Mouse (Mus musculus) intestine, embryonic 15.5 days (tissue): ENCODE results near the gene Lypd6. TPM values are rescaled to one million over a fixed set of nuclear protein-coding genes. Genes with fewer than 3 reads are reported as not detected.

Experiments used
- ATAC-seq: fragments of 200-750 bp; cut with Nextera tagmentation; 2 replicates; pipeline ENCODE4 v1.8.0; 2017; ENCODE audit warnings: moderate TSS enrichment, moderate library complexity
- H3K27ac ChIP-seq: fragments of 300-500 bp; sonication (generic); 2 replicates; pipeline ENCODE4 v1.5.1; 2015; ENCODE audit warnings: mild to moderate bottlenecking, inconsistent platforms
- H3K27me3 ChIP-seq: fragments of 300-500 bp; sonication (generic); replicated peaks from 2 replicates; pipeline ENCODE4 v1.6.1; 2015; ENCODE audit warnings: inconsistent platforms
- H3K36me3 ChIP-seq: fragments of 300-500 bp; sonication (generic); 2 replicates; pipeline ENCODE4 v1.6.1; 2015; ENCODE audit warnings: inconsistent platforms
- H3K4me1 ChIP-seq: fragments of 300-500 bp; sonication (generic); replicated peaks from 2 replicates; pipeline ENCODE4 v1.6.1; 2015; ENCODE audit warnings: inconsistent platforms
- H3K4me2 ChIP-seq: fragments of 300-500 bp; sonication (generic); replicated peaks from 2 replicates; pipeline ENCODE4 v1.6.1; 2015; ENCODE audit warnings: mild to moderate bottlenecking, inconsistent platforms
- H3K4me3 ChIP-seq: fragments of 300-500 bp; sonication (generic); replicated peaks from 2 replicates; pipeline ENCODE4 v1.5.1; 2015; ENCODE audit warnings: inconsistent platforms
- H3K9ac ChIP-seq: fragments of 300-500 bp; sonication (generic); 2 replicates; pipeline ENCODE4 v1.6.1; 2015; ENCODE audit warnings: inconsistent platforms
- H3K9me3 ChIP-seq: fragments of 300-500 bp; sonication (generic); 2 replicates; pipeline ENCODE4 v1.6.1; 2016; ENCODE audit warnings: inconsistent platforms
- whole genome bisulfite sequencing: fragments of 180-500 bp; shearing (Covaris S2); methylation state at CpG from one replicate; pipeline ENCODE4 v1.1.7; 2015; 5-methylcytosine and 5-hydroxymethylcytosine counted together
- polyA plus RNA-seq: library from polyadenylated mRNA; unstranded; fragments of >200 nt; fragmentation: Nextera tagmentation; extraction: Ambion mirVana; gene quantifications from 2 replicates; pipeline ENCODE4 v1.2.1, GENCODE M21; 2015

Gene Lypd6
- polyA plus RNA-seq, 1 experiment from 2014 or later, result 11.9 TPM

DNA sequence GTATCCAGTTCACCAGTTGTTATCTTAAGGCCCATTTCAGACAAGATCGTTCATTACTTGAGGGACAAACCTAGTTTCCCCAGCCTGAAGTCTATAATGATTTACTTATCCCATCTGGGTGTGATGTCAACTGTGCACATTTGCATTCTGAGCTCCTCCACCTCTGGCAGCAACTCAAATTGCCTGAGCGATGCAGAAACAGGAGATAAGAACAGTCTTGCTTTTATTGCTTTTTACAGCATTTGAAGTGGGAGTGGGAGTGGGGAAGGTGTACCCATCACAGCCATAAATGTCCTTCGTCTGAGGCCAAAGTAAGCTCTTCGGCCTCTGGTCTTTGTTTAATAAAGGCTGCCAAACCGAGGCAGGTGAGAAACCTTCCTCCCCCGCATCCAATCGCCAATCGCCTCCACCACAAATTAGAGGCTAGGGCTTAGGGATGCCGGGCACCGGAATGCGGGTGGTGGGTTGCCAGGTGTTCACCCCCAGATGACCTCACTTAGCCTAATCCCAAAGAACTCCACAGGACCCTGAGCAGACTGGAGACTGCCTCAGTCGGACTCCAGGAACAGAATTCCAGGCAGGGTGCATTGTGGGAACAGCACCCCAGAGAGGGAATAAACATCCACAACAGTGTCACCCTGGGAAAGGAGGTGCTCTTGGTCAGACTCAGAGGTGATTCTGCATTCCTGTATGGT is 120.6 kb downstream of the Lypd6 start:
- peak; percentile 89 for ATAC-seq
- peak overlapping the region; percentile 37 for H3K4me2 ChIP-seq
- H3K27ac ChIP-seq, result 0 out of 2 replicates have a peak overlapping the region, but pooled peaks have one; percentile 51
- no peaks in the 10 kb centered on the region for H3K9me3 ChIP-seq
- no peak overlapping the region for H3K9ac ChIP-seq
- no peaks in the 10 kb centered on the region for H3K4me1 ChIP-seq
- H3K27me3 ChIP-seq, result no peaks in the 10 kb centered on the region
- 10% methylated on average over 12 of the region's 12 CpGs for WGBS
- H3K36me3 ChIP-seq, result no peaks in the 10 kb centered on the region
- no peak overlapping the region for H3K4me3 ChIP-seq

DNA sequence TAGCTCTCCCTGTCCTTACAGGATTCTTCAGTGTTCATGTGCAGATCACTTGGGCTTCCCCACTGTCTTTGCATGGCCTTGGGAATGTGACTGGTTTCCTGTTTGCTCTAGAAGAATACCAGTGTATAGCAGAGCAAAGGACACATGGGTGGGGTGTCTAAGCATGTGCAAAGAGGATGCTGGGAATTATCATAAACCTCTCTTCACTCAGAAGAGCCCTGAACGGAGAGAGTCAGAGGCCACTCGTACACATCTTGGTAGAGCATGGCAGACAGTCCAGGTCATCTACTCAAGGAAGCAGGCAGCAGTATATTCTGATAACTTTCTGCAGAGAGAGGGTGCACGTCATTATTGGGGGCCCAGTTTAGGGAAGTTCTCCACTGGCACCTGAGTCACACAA is 122.6 kb downstream of the Lypd6 start:
- Histone ChIP-seq H3K4me2 (no peak overlapping the region), H3K27me3 (no peaks in the 10 kb centered on the region), H3K4me3 (no peak overlapping the region), H3K36me3 (no peaks in the 10 kb centered on the region), H3K9me3 (no peaks in the 10 kb centered on the region), H3K9ac (no peak overlapping the region), H3K4me1 (no peaks in the 10 kb centered on the region), H3K27ac (peak overlapping the region; percentile 14; the same call in 1 of the 2 replicates)
- 63% methylated on average over 3 of the region's 3 CpGs for WGBS
- peak; percentile 57 for ATAC-seq

DNA sequence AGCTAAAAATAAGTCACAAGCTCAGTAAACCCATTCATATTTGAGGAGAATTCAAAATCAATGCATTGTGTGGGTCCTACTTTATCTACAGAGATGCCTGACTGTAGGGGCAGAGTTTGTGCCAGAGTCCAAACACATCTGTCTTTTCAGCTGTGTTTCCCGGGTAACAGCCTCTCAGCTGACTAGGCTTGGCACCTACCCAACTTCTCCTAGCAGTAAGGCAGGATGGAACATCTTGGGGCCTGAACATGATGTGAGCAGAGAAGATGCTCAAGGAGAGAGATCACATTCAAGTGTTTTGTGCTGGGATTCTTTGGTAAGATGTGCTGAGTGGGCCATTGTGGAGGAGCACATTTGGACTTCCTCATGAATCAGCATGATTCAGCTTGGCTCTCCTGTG is 130.5 kb downstream of the Lypd6 start:
- no peak overlapping the region for H3K4me2 ChIP-seq
- no peak overlapping the region for H3K4me3 ChIP-seq
- H3K4me1 ChIP-seq, result no peaks in the 10 kb centered on the region
- no peak overlapping the region for H3K27ac ChIP-seq
- 61% methylated on average over 1 of the region's 1 CpGs for WGBS
- H3K36me3 ChIP-seq, result no peaks in the 10 kb centered on the region
- H3K27me3 ChIP-seq, result no peaks in the 10 kb centered on the region
- no peak overlapping the region for H3K9ac ChIP-seq
- H3K9me3 ChIP-seq, result no peaks in the 10 kb centered on the region
- no peak for ATAC-seq

DNA sequence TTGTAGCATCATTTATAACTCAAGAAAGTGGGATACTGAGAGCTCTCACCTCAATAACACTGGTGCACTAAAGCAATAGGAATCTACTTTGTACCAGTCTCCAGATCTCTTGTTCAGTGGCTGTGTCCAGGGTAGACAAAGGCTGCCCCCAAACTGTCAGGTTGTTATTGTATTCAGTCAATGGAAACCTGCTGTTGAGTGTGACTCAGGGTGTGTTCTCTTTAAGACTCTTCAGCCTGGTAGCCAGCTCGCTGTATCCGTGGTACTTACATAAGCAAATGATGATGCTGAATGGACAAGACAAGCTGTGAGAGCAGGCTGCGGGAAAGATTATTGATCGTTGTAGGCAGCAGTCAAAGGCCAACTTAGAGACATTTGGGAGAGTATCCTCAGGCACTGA is 131.6 kb downstream of the Lypd6 start:
- Histone ChIP-seq H3K4me3 (no peak overlapping the region), H3K4me1 (no peaks in the 10 kb centered on the region), H3K4me2 (no peak overlapping the region), H3K9ac (no peak overlapping the region), H3K27ac (no peak overlapping the region), H3K36me3 (no peaks in the 10 kb centered on the region), H3K27me3 (no peaks in the 10 kb centered on the region), H3K9me3 (no peaks in the 10 kb centered on the region)
- 83% methylated on average over 4 of the region's 4 CpGs for WGBS
- ATAC-seq, result no peak

DNA sequence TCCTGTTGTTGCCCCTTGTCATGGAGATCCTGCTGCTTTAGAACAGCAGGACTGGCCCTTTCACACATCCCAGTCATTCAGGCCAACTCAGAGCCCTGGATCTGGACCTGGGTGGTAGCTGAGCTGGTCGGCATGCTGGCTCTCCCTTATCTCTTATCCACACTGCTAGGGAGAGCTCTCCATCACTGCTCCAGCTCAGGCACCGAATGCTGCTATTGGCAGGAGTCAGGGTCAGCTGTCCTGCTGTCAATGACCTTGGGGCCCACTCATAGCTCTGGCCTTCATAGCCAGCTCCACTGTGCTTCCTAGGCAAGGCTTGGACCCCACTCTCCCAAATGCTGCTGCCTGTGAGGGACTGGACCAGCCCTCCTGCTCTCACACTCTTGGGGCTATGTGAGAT is 134.3 kb downstream of the Lypd6 start:
- Histone ChIP-seq H3K27ac (no peak overlapping the region), H3K4me2 (no peak overlapping the region), H3K9ac (no peak overlapping the region), H3K4me3 (no peak overlapping the region), H3K27me3 (no peaks in the 10 kb centered on the region), H3K4me1 (no peaks in the 10 kb centered on the region), H3K9me3 (no peaks in the 10 kb centered on the region), H3K36me3 (no peaks in the 10 kb centered on the region)
- no peak for ATAC-seq
- WGBS, result 46% methylated on average over 2 of the region's 2 CpGs

DNA sequence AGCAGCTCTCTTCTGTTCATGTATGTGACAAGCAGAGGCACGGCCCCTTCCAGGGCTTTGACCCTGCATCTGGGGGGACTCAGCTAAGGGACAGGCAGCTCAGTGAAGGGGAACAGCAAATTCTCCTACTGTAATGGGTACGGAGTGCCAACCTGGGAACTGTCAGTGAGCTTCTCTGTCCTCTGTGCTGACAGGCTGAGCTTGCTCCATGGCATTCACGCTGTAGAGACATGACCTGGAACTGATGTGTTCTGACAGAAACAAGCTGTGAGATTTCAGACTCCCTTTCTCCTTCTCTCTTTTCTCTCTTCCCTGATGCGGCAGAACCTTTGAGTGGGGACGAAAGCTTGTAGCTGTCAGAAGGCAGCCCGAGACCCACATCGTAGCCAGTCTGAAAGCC is 154.3 kb downstream of the Lypd6 start:
- Histone ChIP-seq H3K4me3 (no peak overlapping the region), H3K4me2 (no peak overlapping the region), H3K9ac (no peak overlapping the region), H3K9me3 (no peaks in the 10 kb centered on the region), H3K36me3 (no peaks in the 10 kb centered on the region), H3K27me3 (no peaks in the 10 kb centered on the region), H3K4me1 (no peaks in the 10 kb centered on the region), H3K27ac (no peak overlapping the region)
- ATAC-seq, result no peak
- 78% methylated on average over 7 of the region's 7 CpGs for whole genome bisulfite sequencing

DNA sequence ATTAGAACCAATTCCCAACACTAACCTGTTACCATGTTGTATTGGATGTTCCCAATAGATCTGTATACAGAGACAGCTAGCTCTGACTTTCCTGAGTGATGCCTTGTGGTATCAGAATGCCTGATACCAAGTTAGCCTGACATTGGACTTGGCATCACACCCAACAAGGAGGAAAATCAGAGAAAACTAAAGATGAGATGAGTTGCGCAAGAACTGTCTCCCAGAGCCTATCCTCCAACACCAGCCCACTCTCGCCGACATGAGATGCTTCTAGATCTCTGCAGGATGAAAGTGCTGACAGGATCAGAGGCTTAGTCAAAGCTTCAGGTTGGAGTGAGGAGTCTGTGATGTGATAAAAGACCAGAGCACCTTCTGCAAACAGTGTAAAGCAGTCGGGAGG is 158.8 kb downstream of the Lypd6 start:
- Histone ChIP-seq H3K27me3 (no peaks in the 10 kb centered on the region), H3K4me2 (no peak overlapping the region), H3K9ac (no peak overlapping the region), H3K9me3 (no peaks in the 10 kb centered on the region), H3K4me1 (no peaks in the 10 kb centered on the region), H3K4me3 (no peak overlapping the region), H3K27ac (no peak overlapping the region), H3K36me3 (no peaks in the 10 kb centered on the region)
- no peak for ATAC-seq
- WGBS, result 69% methylated on average over 4 of the region's 4 CpGs

DNA sequence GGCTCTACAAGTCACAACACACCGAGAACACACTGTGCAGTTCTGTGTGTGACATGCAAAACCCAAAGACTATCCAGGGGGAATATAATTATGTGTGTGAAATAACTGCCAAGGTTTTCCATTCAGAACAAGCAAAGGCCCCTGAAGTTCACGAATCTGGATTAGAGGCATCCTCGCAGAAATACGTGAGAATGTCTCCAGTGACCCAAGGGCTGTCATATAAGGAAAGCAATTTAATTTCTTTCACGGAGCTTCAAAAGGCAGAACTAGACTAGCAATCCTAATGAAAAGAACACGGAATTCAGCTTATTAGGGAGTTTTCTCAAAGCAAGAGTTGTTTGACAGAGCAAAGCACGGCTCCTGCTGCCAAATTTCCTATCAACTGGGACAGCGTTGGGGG is 167.3 kb downstream of the Lypd6 start:
- Histone ChIP-seq H3K9ac (no peak overlapping the region), H3K9me3 (no peaks in the 10 kb centered on the region), H3K36me3 (no peaks in the 10 kb centered on the region), H3K27ac (no peak overlapping the region), H3K4me1 (no peaks in the 10 kb centered on the region), H3K4me2 (no peak overlapping the region), H3K27me3 (no peaks in the 10 kb centered on the region), H3K4me3 (no peak overlapping the region)
- WGBS, result 73% methylated on average over 8 of the region's 8 CpGs
- no peak for ATAC-seq

Other genes with a start within 250 kb of the Lypd6 start
- 150 TPM in 2 replicates for gene Mmadhc, start 230.4 kb downstream of the Lypd6 start, polyA plus RNA-seq